Mouse (Mus musculus): ENCODE measurements around the gene Ldlrad3. TPM values are rescaled to one million over a fixed set of nuclear protein-coding genes. Genes with fewer than 3 reads are reported as not detected.

Gene Ldlrad3
- polyA plus RNA-seq, 1 experiment from 2014 or later: 14.6 TPM

- Histone ChIP-seq H3K9me3 (ENCODE audit: low read length) (no peaks in the 10 kb centered on the region), H3K4me1 (ENCODE audit: insufficient read depth, low read depth, low read length) (no peaks in the 10 kb centered on the region), H3K4me3 (ENCODE audit: low read depth, low read length) (no peak overlapping the region), H3K27me3 (replicated peaks; ENCODE audit: insufficient read depth, low read length) (no peaks in the 10 kb centered on the region), H3K27ac (ENCODE audit: low read length) (no peak overlapping the region), H3K36me3 (ENCODE audit: insufficient read depth, low read length) (no peaks in the 10 kb centered on the region), H3K4me2 (replicated peaks; ENCODE audit: low read depth, low read length) (no peak overlapping the region), H3K9ac (replicated peaks; ENCODE audit: low read depth) (no peak overlapping the region)
- 95% methylated on average over 5 of the region's 5 CpGs for whole genome bisulfite sequencing
- DNase-seq (ENCODE audit: low spot score) (no peak), ATAC-seq (no peak)
- no peak for TF ChIP-seq CTCF (IDR thresholded peaks at IDR 0.05)
- TF ChIP-seq EP300 (IDR thresholded peaks at IDR 0.05): no peak
Measured at GRCm38 (mm10) chr2:102087787-102088186, 98.4 kb downstream of the Ldlrad3 start.

GRCm38 (mm10) chr2:102086583-102086982, 99.6 kb downstream of the Ldlrad3 start:
- Histone ChIP-seq H3K9ac (replicated peaks; ENCODE audit: low read depth) (no peak overlapping the region), H3K27me3 (replicated peaks; ENCODE audit: insufficient read depth, low read length) (no peaks in the 10 kb centered on the region), H3K27ac (ENCODE audit: low read length) (no peak overlapping the region), H3K4me1 (ENCODE audit: insufficient read depth, low read depth, low read length) (no peaks in the 10 kb centered on the region), H3K36me3 (ENCODE audit: insufficient read depth, low read length) (no peaks in the 10 kb centered on the region), H3K9me3 (ENCODE audit: low read length) (no peaks in the 10 kb centered on the region), H3K4me3 (ENCODE audit: low read depth, low read length) (no peak overlapping the region), H3K4me2 (replicated peaks; ENCODE audit: low read depth, low read length) (no peak overlapping the region)
- ATAC-seq (no peak), DNase-seq (ENCODE audit: low spot score) (no peak)
- no peak for TF ChIP-seq CTCF (IDR thresholded peaks at IDR 0.05)
- no peak for TF ChIP-seq EP300 (IDR thresholded peaks at IDR 0.05)
- WGBS: 98% methylated on average over 23 of the region's 23 CpGs

DNA sequence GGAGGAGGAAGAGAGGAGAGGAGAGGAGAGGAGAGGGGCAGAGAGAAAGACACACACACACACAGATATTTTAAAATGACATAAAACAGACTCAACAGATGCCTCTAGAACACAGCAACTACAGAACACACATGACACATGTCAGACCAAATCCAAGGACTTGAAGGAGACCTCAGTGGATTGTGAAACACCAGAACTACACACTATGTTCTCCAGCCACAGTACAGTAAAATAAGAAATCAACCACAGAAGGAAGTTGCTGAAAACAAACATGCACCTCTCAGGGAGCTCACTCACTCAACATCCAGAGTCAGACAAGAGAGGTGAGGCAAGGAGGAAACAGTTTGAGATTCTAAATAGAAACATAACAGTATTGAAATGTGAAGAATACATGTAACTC, 103.4 kb downstream of the Ldlrad3 start:
- no peaks in the 10 kb centered on the region for H3K27me3 ChIP-seq (replicated peaks; ENCODE audit: insufficient read depth, low read length)
- peak; percentile 34 for DNase-seq (ENCODE audit: low spot score)

GRCm38 (mm10) chr2:102077554-102077953, 108.6 kb downstream of the Ldlrad3 start:
- no peaks in the 10 kb centered on the region for H3K36me3 ChIP-seq (ENCODE audit: insufficient read depth, low read length)
- TF ChIP-seq CTCF (IDR thresholded peaks at IDR 0.05) (peak; percentile 84), EP300 (IDR thresholded peaks at IDR 0.05) (no peak)
- ATAC-seq (peak; percentile 27; the same call in 1 of the 2 replicates), DNase-seq (ENCODE audit: low spot score) (peak; percentile 59)
- WGBS: 42% methylated on average over 4 of the region's 4 CpGs
- no peaks in the 10 kb centered on the region for H3K27me3 ChIP-seq (replicated peaks; ENCODE audit: insufficient read depth, low read length)
- no peaks in the 10 kb centered on the region for H3K9me3 ChIP-seq (ENCODE audit: low read length)
- H3K4me3 ChIP-seq (ENCODE audit: low read depth, low read length): no peak overlapping the region
- no peak overlapping the region for H3K4me2 ChIP-seq (replicated peaks; ENCODE audit: low read depth, low read length)
- H3K27ac ChIP-seq (ENCODE audit: low read length): no peak overlapping the region
- H3K4me1 ChIP-seq (ENCODE audit: insufficient read depth, low read depth, low read length): no peaks in the 10 kb centered on the region
- no peak overlapping the region for H3K9ac ChIP-seq (replicated peaks; ENCODE audit: low read depth)

More for the DNA sequence above, 103.4 kb downstream of the Ldlrad3 start:
- Histone ChIP-seq H3K4me2 (replicated peaks; ENCODE audit: low read depth, low read length) (no peak overlapping the region), H3K9ac (replicated peaks; ENCODE audit: low read depth) (no peak overlapping the region), H3K27ac (ENCODE audit: low read length) (no peak overlapping the region), H3K9me3 (ENCODE audit: low read length) (no peaks in the 10 kb centered on the region), H3K4me3 (ENCODE audit: low read depth, low read length) (no peak overlapping the region), H3K4me1 (ENCODE audit: insufficient read depth, low read depth, low read length) (no peaks in the 10 kb centered on the region), H3K36me3 (ENCODE audit: insufficient read depth, low read length) (no peaks in the 10 kb centered on the region)
- no peak for ATAC-seq
- TF ChIP-seq EP300 (IDR thresholded peaks at IDR 0.05): no peak
- TF ChIP-seq CTCF (IDR thresholded peaks at IDR 0.05): no peak

GRCm38 (mm10) chr2:102076237-102076636, 109.9 kb downstream of the Ldlrad3 start:
- DNase-seq (ENCODE audit: low spot score) (no peak), ATAC-seq (no peak)
- H3K4me3 ChIP-seq (ENCODE audit: low read depth, low read length): no peak overlapping the region
- no peaks in the 10 kb centered on the region for H3K9me3 ChIP-seq (ENCODE audit: low read length)
- H3K27me3 ChIP-seq (replicated peaks; ENCODE audit: insufficient read depth, low read length): no peaks in the 10 kb centered on the region
- H3K36me3 ChIP-seq (ENCODE audit: insufficient read depth, low read length): no peaks in the 10 kb centered on the region
- TF ChIP-seq CTCF (IDR thresholded peaks at IDR 0.05) (no peak), EP300 (IDR thresholded peaks at IDR 0.05) (no peak)
- no peak overlapping the region for H3K9ac ChIP-seq (replicated peaks; ENCODE audit: low read depth)
- no peak overlapping the region for H3K4me2 ChIP-seq (replicated peaks; ENCODE audit: low read depth, low read length)
- 89% methylated on average over 6 of the region's 6 CpGs for WGBS
- no peaks in the 10 kb centered on the region for H3K4me1 ChIP-seq (ENCODE audit: insufficient read depth, low read depth, low read length)
- no peak overlapping the region for H3K27ac ChIP-seq (ENCODE audit: low read length)

GRCm38 (mm10) chr2:102073266-102074037, 112.7 kb downstream of the Ldlrad3 start:
- no peaks in the 10 kb centered on the region for H3K36me3 ChIP-seq (ENCODE audit: insufficient read depth, low read length)
- TF ChIP-seq CTCF (IDR thresholded peaks at IDR 0.05): no peak
- TF ChIP-seq EP300 (IDR thresholded peaks at IDR 0.05): no peak
- peak overlapping the region; percentile 49; the same call in 1 of the 2 replicates for H3K27ac ChIP-seq (ENCODE audit: low read length)
- no peak overlapping the region for H3K4me2 ChIP-seq (replicated peaks; ENCODE audit: low read depth, low read length)
- DNase-seq (ENCODE audit: low spot score): no peak
- H3K9me3 ChIP-seq (ENCODE audit: low read length): no peaks in the 10 kb centered on the region
- H3K4me1 ChIP-seq (ENCODE audit: insufficient read depth, low read depth, low read length): no peaks in the 10 kb centered on the region
- no peak overlapping the region for H3K4me3 ChIP-seq (ENCODE audit: low read depth, low read length)
- 93% methylated on average over 6 of the region's 6 CpGs for WGBS
- no peaks in the 10 kb centered on the region for H3K27me3 ChIP-seq (replicated peaks; ENCODE audit: insufficient read depth, low read length)
- no peak for ATAC-seq
- no peak overlapping the region for H3K9ac ChIP-seq (replicated peaks; ENCODE audit: low read depth)
